Mouse (Mus musculus): ENCODE results near the gene Hnrnph2.

The Hnrnph2 gene

GRCm38 (mm10) chrX:134614306-134614705, 13.3 kb downstream of the Hnrnph2 start:
- peak in 1 of 2 experiments; percentile 32 for DNase-seq

GRCm38 (mm10) chrX:134619695-134620094, 18.7 kb downstream of the Hnrnph2 start:
- no peak for DNase-seq

GRCm38 (mm10) chrX:134620254-134620865, 19.4 kb downstream of the Hnrnph2 start:
- DNase-seq = no peak

GRCm38 (mm10) chrX:134621685-134622084, 20.7 kb downstream of the Hnrnph2 start:
- DNase-seq = no peak

GRCm38 (mm10) chrX:134623350-134623749, 22.4 kb downstream of the Hnrnph2 start:
- no peak for DNase-seq

- DNase-seq = no peak
Observed at GRCm38 (mm10) chrX:134628200-134628599, 27.2 kb downstream of the Hnrnph2 start.

GRCm38 (mm10) chrX:134632710-134633109, 31.7 kb downstream of the Hnrnph2 start:
- DNase-seq = no peak

- no peak for DNase-seq
Observed at GRCm38 (mm10) chrX:134635111-134635510, 34.1 kb downstream of the Hnrnph2 start.

- DNase-seq = no peak
Observed at GRCm38 (mm10) chrX:134635860-134636259, 34.9 kb downstream of the Hnrnph2 start.

- no peak for DNase-seq
Observed at GRCm38 (mm10) chrX:134641000-134641760, 40.2 kb downstream of the Hnrnph2 start.

GRCm38 (mm10) chrX:134646338-134646737, 45.4 kb downstream of the Hnrnph2 start:
- DNase-seq = no peak

GRCm38 (mm10) chrX:134647421-134647820, 46.4 kb downstream of the Hnrnph2 start:
- DNase-seq = no peak

- peak in 1 of 2 experiments; percentile 51 for DNase-seq
Observed at GRCm38 (mm10) chrX:134648031-134648692, 47.2 kb downstream of the Hnrnph2 start.

- DNase-seq = no peak
Observed at GRCm38 (mm10) chrX:134652061-134652460, 51.1 kb downstream of the Hnrnph2 start.
